Mouse (Mus musculus) MEL (cell line): ENCODE data around the gene Fap. TPM values are rescaled to one million over a fixed set of nuclear protein-coding genes. Genes with fewer than 3 reads are reported as not detected.

Experiments used
- DNase-seq: peaks from one replicate; pipeline ENCODE4 v3.0.0; 2011; ENCODE audit warnings: low read depth, low spot score
- H3K27ac ChIP-seq: 2 replicates; pipeline ENCODE4 v1.5.1; 2012; ENCODE audit warnings: low read depth, mild to moderate bottlenecking, control low read depth, low read length, moderate library complexity; ENCODE audit not compliant: control insufficient read depth
- H3K27me3 ChIP-seq, 2 experiments: fragments of 150-350 bp in 1 of 2; sonication (generic) in 1 of 2; 2 replicates each; pipeline ENCODE4 v1.6.1; 2012; ENCODE audit warnings: low read length in 2 of 2, mild to moderate bottlenecking in 2 of 2, improper control_type of control experiment in 1 of 2, moderate library complexity in 1 of 2; ENCODE audit not compliant: insufficient read depth in 2 of 2, control insufficient read depth in 1 of 2
- H3K36me3 ChIP-seq, 2 experiments: 2 replicates each; pipeline ENCODE4 v1.6.1; 2012 to 2014; ENCODE audit warnings: low read length in 2 of 2, improper control_type of control experiment in 1 of 2, inconsistent platforms in 1 of 2, mild to moderate bottlenecking in 1 of 2; ENCODE audit not compliant: insufficient read depth in 2 of 2, control insufficient read depth in 1 of 2
- H3K4me1 ChIP-seq, 2 experiments: fragments of 150-350 bp in 1 of 2; sonication (generic) in 1 of 2; 2 replicates each; pipeline ENCODE4 v1.6.1; 2012; ENCODE audit warnings: low read length in 2 of 2, improper control_type of control experiment in 1 of 2, mild to moderate bottlenecking in 1 of 2; ENCODE audit not compliant: insufficient read depth in 2 of 2, control insufficient read depth in 1 of 2
- H3K4me3 ChIP-seq, 2 experiments: fragments of 150-350 bp in 1 of 2; sonication (generic) in 1 of 2; 2 replicates each; pipeline ENCODE4 v1.5.1; 2012; ENCODE audit warnings: low read depth in 2 of 2, low read length in 2 of 2, mild to moderate bottlenecking in 2 of 2, moderate library complexity in 2 of 2, control low read depth in 1 of 2, improper control_type of control experiment in 1 of 2; ENCODE audit not compliant: control insufficient read depth in 1 of 2, insufficient read depth in 1 of 2
- H3K79me2 ChIP-seq: 2 replicates; pipeline ENCODE4 v1.6.1; 2012; ENCODE audit warnings: mild to moderate bottlenecking, low read length, moderate library complexity; ENCODE audit not compliant: control insufficient read depth, poor library complexity, insufficient read depth
- H3K9ac ChIP-seq: 2 replicates; pipeline ENCODE4 v1.6.1; 2012; ENCODE audit warnings: low read depth, mild to moderate bottlenecking, control low read depth, low read length, moderate library complexity; ENCODE audit not compliant: control insufficient read depth, poor library complexity, severe bottlenecking
- H3K9me3 ChIP-seq: fragments of 150-350 bp; sonication (generic); replicated peaks from 2 replicates; pipeline ENCODE4 v1.6.1; 2012; ENCODE audit warnings: mild to moderate bottlenecking, low read length, improper control_type of control experiment, moderate library complexity; ENCODE audit not compliant: insufficient read depth
- BHLHE40 ChIP-seq: IDR thresholded peaks from 2 replicates; pipeline ENCODE4 v1.6.1; 2012; ENCODE audit warnings: low read depth, mild to moderate bottlenecking, inconsistent platforms, low read length, improper control_type of control experiment, borderline replicate concordance
- CHD1 ChIP-seq: IDR thresholded peaks from 2 replicates; pipeline ENCODE4 v1.6.1; 2012; ENCODE audit warnings: low read depth, mild to moderate bottlenecking, inconsistent platforms, low read length, improper control_type of control experiment
- CHD2 ChIP-seq: IDR thresholded peaks from 2 replicates; pipeline ENCODE4 v1.6.1; 2011; ENCODE audit warnings: low read length, improper control_type of control experiment
- CTCF ChIP-seq, 3 experiments: IDR thresholded peaks in 2 of 3; conservative IDR thresholded peaks in 1 of 3; 2 replicates each; pipeline ENCODE4 v1.5.1; 2011 to 2012; ENCODE audit warnings: low read length in 3 of 3, low read depth in 2 of 3, mild to moderate bottlenecking in 2 of 3, improper control_type of control experiment in 1 of 3, inconsistent platforms in 1 of 3, mixed read lengths in 1 of 3, moderate library complexity in 1 of 3; ENCODE audit not compliant: control insufficient read depth in 1 of 3, insufficient read depth in 1 of 3, poor library complexity in 1 of 3, severe bottlenecking in 1 of 3
- E2F4 ChIP-seq: IDR thresholded peaks from 2 replicates; pipeline ENCODE4 v1.6.1; 2011; ENCODE audit warnings: low read depth, low read length, improper control_type of control experiment, borderline replicate concordance
- EP300 ChIP-seq, 2 experiments: IDR thresholded peaks; 2 replicates each; pipeline ENCODE4 v1.6.1; 2011; ENCODE audit warnings: improper control_type of control experiment in 2 of 2, low read length in 2 of 2, low read depth in 1 of 2, mild to moderate bottlenecking in 1 of 2
- ETS1 ChIP-seq: IDR thresholded peaks from 2 replicates; pipeline ENCODE4 v1.6.1; 2012; ENCODE audit warnings: low read depth, mild to moderate bottlenecking, inconsistent platforms, low read length, improper control_type of control experiment, moderate library complexity
- GABPA ChIP-seq: IDR thresholded peaks from 2 replicates; pipeline ENCODE4 v1.6.1; 2012; ENCODE audit warnings: low read depth, mild to moderate bottlenecking, inconsistent platforms, low read length, improper control_type of control experiment, moderate library complexity
- GATA1 ChIP-seq: IDR thresholded peaks from 2 replicates; pipeline ENCODE4 v1.6.1; 2011; ENCODE audit warnings: low read depth, low read length, improper control_type of control experiment
- JUND ChIP-seq: IDR thresholded peaks from 2 replicates; pipeline ENCODE4 v1.6.1; 2011; ENCODE audit warnings: low read depth, mild to moderate bottlenecking, improper control_type of control experiment, low read length
- KAT2A ChIP-seq: conservative IDR thresholded peaks from 2 replicates; pipeline ENCODE4 v1.6.1; 2012; ENCODE audit warnings: low read depth, low read length, improper control_type of control experiment, inconsistent platforms
- MAFK ChIP-seq: IDR thresholded peaks from 2 replicates; pipeline ENCODE4 v1.6.1; 2011; ENCODE audit warnings: low read depth, mild to moderate bottlenecking, low read length, improper control_type of control experiment, borderline replicate concordance
- MAZ ChIP-seq: IDR thresholded peaks from 2 replicates; pipeline ENCODE4 v1.6.1; 2012; ENCODE audit warnings: low read depth, mild to moderate bottlenecking, inconsistent platforms, low read length, improper control_type of control experiment
- MYB ChIP-seq: IDR thresholded peaks from 2 replicates; pipeline ENCODE4 v1.6.1; 2011; ENCODE audit warnings: mild to moderate bottlenecking, low read depth, low read length, improper control_type of control experiment
- NELFE ChIP-seq: IDR thresholded peaks from 2 replicates; pipeline ENCODE4 v1.6.1; 2011; ENCODE audit warnings: low read depth, low read length, improper control_type of control experiment
- POLR2AphosphoS2 ChIP-seq: IDR thresholded peaks from 2 replicates; pipeline ENCODE4 v1.6.1; 2011; ENCODE audit warnings: low read length, improper control_type of control experiment
- POLR2AphosphoS5 ChIP-seq: IDR thresholded peaks from 2 replicates; pipeline ENCODE4 v1.6.1; 2012; ENCODE audit warnings: low read depth, borderline replicate concordance, mild to moderate bottlenecking, inconsistent platforms, low read length, moderate library complexity, mixed read lengths
- RAD21 ChIP-seq: IDR thresholded peaks from 2 replicates; pipeline ENCODE4 v1.6.1; 2011; ENCODE audit warnings: mild to moderate bottlenecking, low read depth, low read length, improper control_type of control experiment
- RCOR1 ChIP-seq: IDR thresholded peaks from 2 replicates; pipeline ENCODE4 v1.6.1; 2012; ENCODE audit warnings: low read depth, mild to moderate bottlenecking, inconsistent platforms, low read length, improper control_type of control experiment
- SIN3A ChIP-seq: IDR thresholded peaks from 2 replicates; pipeline ENCODE4 v1.6.1; 2012; ENCODE audit warnings: low read length, improper control_type of control experiment, inconsistent platforms
- TAL1 ChIP-seq: IDR thresholded peaks from 2 replicates; pipeline ENCODE4 v1.6.1; 2012; ENCODE audit warnings: mild to moderate bottlenecking, inconsistent platforms, low read length, moderate library complexity, mixed read lengths
- TBP ChIP-seq: IDR thresholded peaks from 2 replicates; pipeline ENCODE4 v1.8.0; 2011; ENCODE audit warnings: low read depth, low read length, improper control_type of control experiment
- TCF12 ChIP-seq: IDR thresholded peaks from 2 replicates; pipeline ENCODE4 v1.6.1; 2014; ENCODE audit warnings: low read depth, mild to moderate bottlenecking, inconsistent platforms, low read length, improper control_type of control experiment, moderate library complexity
- UBTF ChIP-seq: IDR thresholded peaks from 2 replicates; pipeline ENCODE4 v1.6.1; 2012; ENCODE audit warnings: low read depth, mild to moderate bottlenecking, inconsistent platforms, low read length, improper control_type of control experiment, moderate library complexity, borderline replicate concordance; ENCODE audit not compliant: insufficient read depth
- USF1 ChIP-seq: IDR thresholded peaks from 2 replicates; pipeline ENCODE4 v1.6.1; 2014; ENCODE audit warnings: low read depth, mild to moderate bottlenecking, inconsistent platforms, low read length, improper control_type of control experiment, moderate library complexity
- USF2 ChIP-seq, 2 experiments: IDR thresholded peaks; 2 replicates each; pipeline ENCODE4 v1.6.1; 2011 to 2012; ENCODE audit warnings: improper control_type of control experiment in 2 of 2, low read length in 2 of 2, borderline replicate concordance in 1 of 2, inconsistent platforms in 1 of 2, low read depth in 1 of 2, mild to moderate bottlenecking in 1 of 2; ENCODE audit not compliant: insufficient read depth in 1 of 2
- ZC3H11A ChIP-seq: IDR thresholded peaks from 2 replicates; pipeline ENCODE4 v1.6.1; 2012; ENCODE audit warnings: low read depth, mild to moderate bottlenecking, inconsistent platforms, low read length, improper control_type of control experiment
- ZKSCAN1 ChIP-seq: IDR thresholded peaks from 2 replicates; pipeline ENCODE4 v1.6.1; 2012; ENCODE audit warnings: low read depth, mild to moderate bottlenecking, inconsistent platforms, low read length, improper control_type of control experiment, moderate library complexity
- ZMIZ1 ChIP-seq: IDR thresholded peaks from 2 replicates; pipeline ENCODE4 v1.6.1; 2012; ENCODE audit warnings: low read depth, mild to moderate bottlenecking, inconsistent platforms, low read length, improper control_type of control experiment, moderate library complexity
- ZNF384 ChIP-seq: IDR thresholded peaks from 2 replicates; pipeline ENCODE4 v1.6.1; 2012; ENCODE audit warnings: low read depth, mild to moderate bottlenecking, inconsistent platforms, low read length, improper control_type of control experiment
- polyA plus RNA-seq, 2 experiments: library from polyadenylated mRNA; stranded (reverse) in 1 of 2; unstranded in 1 of 2; fragments of >175 nt in 1 of 2; fragments of >200 nt in 1 of 2; gene quantifications; 2 replicates each; pipeline versions ENCODE4 v1.2.1 to v1.2.4; 2012; ENCODE audit warnings: low replicate concordance in 2 of 2, low read depth in 1 of 2; ENCODE audit not compliant: insufficient read length in 2 of 2, insufficient read depth in 1 of 2, missing spikeins in 1 of 2
- total RNA-seq: library from RNA; depleted of rRNA; stranded (reverse); fragments of 300-350 nt; gene quantifications from 2 replicates; pipeline ENCODE4 v1.2.3, GENCODE M21; 2012

The Fap gene
- total and polyA plus RNA-seq, 3 experiments: 0.17 to 0.23 TPM; not detected in 1

DNA sequence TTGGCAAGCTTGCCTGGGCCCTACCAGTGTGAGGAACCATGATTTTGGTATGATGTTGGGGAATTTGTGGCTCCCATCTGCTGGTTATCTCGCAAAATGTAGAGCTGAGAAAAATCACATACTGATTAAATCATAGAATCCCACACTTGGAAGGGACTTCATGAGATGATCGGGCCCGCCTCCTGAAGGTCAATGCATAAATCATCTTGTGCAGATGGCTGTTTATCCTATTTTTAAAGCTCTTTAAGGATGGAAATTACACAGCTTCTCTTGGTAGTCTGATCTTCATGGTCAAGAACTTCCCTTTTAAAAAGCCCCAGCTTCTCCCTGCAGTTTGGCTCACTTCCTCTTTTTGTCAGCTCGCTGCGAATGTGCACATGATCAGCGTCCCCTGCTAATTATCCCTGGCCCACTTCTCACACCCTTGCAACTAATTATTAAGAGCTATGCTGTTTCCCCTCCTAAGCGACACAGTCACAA is 113.6 kb downstream of the Fap start (continued):
- TF ChIP-seq POLR2AphosphoS5: no peak
- peak; percentile 63; the same call in 1 of the 2 replicates for TF ChIP-seq SIN3A
- no peak for TF ChIP-seq POLR2AphosphoS2
- TF ChIP-seq CHD2: no peak
- no peak; the same call in 1 of the 2 replicates for TF ChIP-seq ZC3H11A
- TF ChIP-seq KAT2A: no peak
- no peak for TF ChIP-seq E2F4
- no peak for TF ChIP-seq ZMIZ1
- TF ChIP-seq ZNF384: peak; percentile 21; the same call in 1 of the 2 replicates
- TF ChIP-seq EP300 (IDR thresholded peaks at IDR 0.05; ENCODE audit: low read depth in 1 of 2, low read length in 2 of 2): peak; percentile 47 to 83
- TF ChIP-seq GATA1: peak; percentile 38

DNA sequence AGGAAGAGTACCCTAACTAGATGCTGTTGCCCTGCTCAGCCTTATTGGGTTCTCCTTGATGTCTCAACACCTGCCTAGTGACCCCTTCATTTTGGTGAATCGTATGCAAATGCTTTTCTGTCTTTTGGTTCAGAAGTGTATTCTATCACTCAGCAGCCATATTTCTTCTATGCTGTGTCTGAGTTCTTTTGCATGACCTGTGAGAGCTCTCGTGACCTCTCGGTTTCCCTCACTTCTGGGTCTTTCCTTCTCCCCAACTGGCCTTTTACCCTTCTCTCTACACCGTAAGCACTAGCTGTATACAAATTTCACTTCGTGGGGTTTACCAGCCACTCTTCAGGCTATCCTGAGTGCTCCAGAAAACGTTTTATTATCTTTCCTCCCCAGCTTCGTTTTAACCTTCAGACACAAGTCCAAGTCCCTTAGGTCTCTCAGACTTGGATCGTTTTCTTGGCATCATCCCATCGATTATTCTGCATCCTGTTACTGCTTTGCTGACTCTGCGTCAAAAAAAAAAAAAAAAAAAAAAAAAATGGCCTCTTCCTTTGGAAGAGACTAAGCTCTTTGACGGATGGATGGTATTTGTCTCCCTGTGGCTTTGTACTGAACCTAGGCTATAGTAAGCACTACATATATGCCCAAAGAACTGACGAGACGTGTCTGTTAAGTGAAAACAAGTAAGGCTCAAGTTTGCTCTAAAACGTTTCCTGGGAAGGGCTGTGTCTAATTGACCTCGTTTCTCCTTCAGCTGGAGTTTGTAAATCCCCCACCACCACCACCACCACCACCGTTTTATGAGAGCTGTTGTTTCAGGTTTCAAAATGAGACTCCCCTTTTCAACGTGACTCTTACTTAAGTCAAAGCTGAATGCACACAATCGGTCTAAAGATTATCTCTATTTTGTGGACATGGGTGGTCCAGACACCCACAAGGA is 114.4 kb downstream of the Fap start:
- no peaks in the 10 kb centered on the region for H3K27me3 ChIP-seq
- H3K4me3 ChIP-seq: peak overlapping the region; percentile 56 to 59
- peak overlapping the region; percentile 57 for H3K9ac ChIP-seq
- no peaks in the 10 kb centered on the region for H3K79me2 ChIP-seq
- peaks cover 6 to 12% of the 10 kb centered on the region in 2 experiments for H3K4me1 ChIP-seq
- H3K36me3 ChIP-seq: peaks cover 0 to 8% of the 10 kb centered on the region in 2 experiments; a peak in 2 of 4 replicates
- H3K9me3 ChIP-seq: no peaks in the 10 kb centered on the region
- peak overlapping the region; percentile 84 for H3K27ac ChIP-seq
- DNase-seq: peak; percentile 74
- no peak for TF ChIP-seq ZC3H11A
- no peak for TF ChIP-seq BHLHE40
- TF ChIP-seq NELFE: no peak
- TF ChIP-seq JUND: no peak
- TF ChIP-seq MYB: no peak
- 0 out of 2 replicates have a peak, but pooled peaks have one; percentile 3 for TF ChIP-seq GATA1
- no peak for TF ChIP-seq CTCF (IDR thresholded peaks at IDR 0.05 in 2 of 3, conservative IDR thresholded peaks at IDR 0.05 in 1 of 3; ENCODE audit: control insufficient read depth in 1 of 3, insufficient read depth in 1 of 3, low read depth in 2 of 3, low read length in 3 of 3, poor library complexity in 1 of 3, severe bottlenecking in 1 of 3)
- TF ChIP-seq TCF12: no peak
- no peak for TF ChIP-seq RAD21
- peak; percentile 37; the same call in 1 of the 2 replicates for TF ChIP-seq TBP
- no peak; the same call in 1 of the 2 replicates for TF ChIP-seq ETS1
- no peak for TF ChIP-seq USF1
- peak; percentile 97 for TF ChIP-seq ZNF384
- peak in 1 of 2 experiments; percentile 21; a peak in 2 of 4 replicates for TF ChIP-seq EP300 (IDR thresholded peaks at IDR 0.05; ENCODE audit: low read depth in 1 of 2, low read length in 2 of 2)
- TF ChIP-seq GABPA: no peak
- no peak for TF ChIP-seq KAT2A
- TF ChIP-seq POLR2AphosphoS5: no peak
- TF ChIP-seq E2F4: no peak
- TF ChIP-seq MAZ: no peak
- no peak; the same call in 1 of the 2 replicates for TF ChIP-seq POLR2AphosphoS2
- peak; percentile 76; the same call in 1 of the 2 replicates for TF ChIP-seq CHD1
- no peak for TF ChIP-seq RCOR1
- no peak for TF ChIP-seq CHD2
- no peak for TF ChIP-seq TAL1
- TF ChIP-seq ZKSCAN1: peak; percentile 49; the same call in 1 of the 2 replicates
- TF ChIP-seq UBTF: no peak
- no peak for TF ChIP-seq MAFK
- TF ChIP-seq USF2 (IDR thresholded peaks at IDR 0.05; ENCODE audit: borderline replicate concordance in 1 of 2, insufficient read depth in 1 of 2, low read depth in 1 of 2, low read length in 2 of 2): no peak
